Mouse (Mus musculus): ENCODE data around the gene Arhgef17.

The Arhgef17 gene

DNA sequence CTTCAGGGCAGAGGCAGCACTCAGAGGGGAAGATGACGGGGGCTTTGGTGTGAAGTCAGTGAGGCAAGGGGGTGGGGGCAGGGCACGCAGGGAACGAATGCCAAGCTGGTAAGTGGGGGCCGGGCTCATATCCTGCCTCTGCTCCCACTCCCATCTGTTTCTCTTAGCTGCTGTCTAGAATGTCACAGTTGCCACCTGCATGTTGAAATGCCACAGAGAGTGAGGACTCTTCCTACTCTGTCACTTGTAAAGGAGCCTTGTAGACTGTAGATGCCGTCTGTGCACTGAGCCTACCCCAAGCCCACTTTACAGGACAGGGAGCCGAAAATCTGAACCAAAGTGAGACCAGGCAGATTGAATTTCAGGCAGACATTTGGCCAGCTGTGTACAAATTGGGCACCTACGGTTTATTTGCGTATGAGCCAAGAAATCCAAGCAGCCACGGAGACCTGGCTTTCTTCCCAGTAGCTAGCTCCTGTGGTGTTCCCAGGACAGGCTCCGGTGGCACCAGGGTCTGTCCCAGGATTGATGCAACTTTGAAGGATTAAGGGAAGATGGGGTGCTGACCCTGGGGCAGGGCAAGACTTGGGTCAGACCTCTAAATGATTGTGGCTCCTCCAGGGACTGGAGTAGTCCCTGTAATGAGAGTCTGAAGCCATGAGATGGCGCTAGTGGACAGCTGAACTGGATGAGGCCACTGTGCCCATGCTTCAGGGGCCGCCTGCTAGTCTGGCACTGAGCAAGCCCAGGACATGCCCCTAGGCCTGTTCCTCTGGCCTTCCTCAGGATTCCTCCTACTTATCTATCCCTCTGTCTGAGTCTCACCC, 11.1 kb upstream of the Arhgef17 start:
- peak; percentile 86 for DNase-seq (ENCODE audit: low read depth, low spot score)

GRCm38 (mm10) chr7:100941169-100941568, 9.3 kb upstream of the Arhgef17 start:
- no peak for DNase-seq (ENCODE audit: low read depth, low spot score)

DNA sequence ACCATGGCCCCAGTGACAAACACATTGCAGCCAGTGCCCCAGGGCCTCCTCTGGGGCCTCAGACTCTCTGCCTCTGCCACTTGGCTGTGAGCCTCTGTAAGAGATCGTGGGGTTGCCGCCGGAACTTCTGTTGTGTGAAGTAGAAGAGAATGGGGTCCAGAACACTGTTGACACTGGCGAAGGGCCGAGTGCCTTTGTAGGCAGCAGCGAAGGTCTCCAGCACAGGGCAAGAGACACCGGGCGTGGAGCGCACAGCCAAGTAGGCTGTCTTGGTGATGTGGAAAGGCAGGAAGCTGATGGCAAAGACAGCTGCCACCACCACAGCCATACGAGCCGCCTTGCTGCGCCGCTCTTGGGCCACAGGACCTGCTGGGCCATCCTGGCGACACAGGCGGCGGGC, 6.2 kb upstream of the Arhgef17 start:
- DNase-seq (ENCODE audit: low read depth, low spot score) = no peak

GRCm38 (mm10) chr7:100937481-100937880, 5.6 kb upstream of the Arhgef17 start:
- no peak for DNase-seq (ENCODE audit: low read depth, low spot score)

DNA sequence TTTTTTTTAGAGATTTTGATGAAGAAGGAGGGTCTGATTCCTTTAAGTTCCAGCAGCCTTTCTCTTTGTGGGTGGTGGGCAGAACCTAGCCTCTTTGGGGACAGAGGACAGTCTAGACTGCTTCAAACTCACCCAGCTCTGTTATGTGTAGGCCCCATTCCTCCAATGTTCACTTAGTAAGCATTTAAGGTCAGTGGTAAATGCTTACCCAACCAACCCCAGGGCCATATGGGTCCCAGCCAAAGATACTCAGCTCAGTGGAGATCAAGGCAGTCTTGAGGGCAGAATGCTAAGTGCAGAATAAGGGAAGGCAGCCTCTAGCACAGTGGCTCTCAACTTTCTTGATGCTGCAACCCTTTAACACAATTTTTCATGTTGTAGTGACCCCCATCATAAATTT, 1.6 kb upstream of the Arhgef17 start:
- DNase-seq (ENCODE audit: low read depth, low spot score) = no peak

DNA sequence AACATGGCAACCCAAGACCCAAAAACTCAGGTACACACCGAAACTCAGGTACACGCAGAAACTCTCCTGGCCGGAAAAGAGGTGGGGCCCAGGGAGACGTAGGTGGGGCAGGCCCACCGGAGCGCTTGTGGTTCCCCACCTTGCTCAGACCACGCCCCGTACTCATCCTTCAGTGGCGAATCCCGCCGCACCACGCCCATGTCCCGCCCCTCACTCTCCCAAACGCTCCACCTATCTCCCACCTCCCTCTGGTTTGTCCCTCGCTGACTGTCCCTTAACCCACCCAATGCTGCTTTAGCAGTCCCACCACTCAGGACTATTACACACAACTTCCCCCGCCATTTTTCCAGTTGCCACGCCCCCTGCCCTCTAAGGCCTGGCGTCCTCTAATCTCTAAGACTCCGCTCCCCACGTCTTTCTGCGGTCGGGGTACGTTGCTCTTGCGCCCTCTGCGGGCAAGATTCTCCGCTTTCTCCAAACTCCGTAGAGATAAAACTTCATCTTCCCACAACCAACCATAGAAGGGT, 637 bp upstream of the Arhgef17 start:
- no peak for DNase-seq (ENCODE audit: low read depth, low spot score)

DNA sequence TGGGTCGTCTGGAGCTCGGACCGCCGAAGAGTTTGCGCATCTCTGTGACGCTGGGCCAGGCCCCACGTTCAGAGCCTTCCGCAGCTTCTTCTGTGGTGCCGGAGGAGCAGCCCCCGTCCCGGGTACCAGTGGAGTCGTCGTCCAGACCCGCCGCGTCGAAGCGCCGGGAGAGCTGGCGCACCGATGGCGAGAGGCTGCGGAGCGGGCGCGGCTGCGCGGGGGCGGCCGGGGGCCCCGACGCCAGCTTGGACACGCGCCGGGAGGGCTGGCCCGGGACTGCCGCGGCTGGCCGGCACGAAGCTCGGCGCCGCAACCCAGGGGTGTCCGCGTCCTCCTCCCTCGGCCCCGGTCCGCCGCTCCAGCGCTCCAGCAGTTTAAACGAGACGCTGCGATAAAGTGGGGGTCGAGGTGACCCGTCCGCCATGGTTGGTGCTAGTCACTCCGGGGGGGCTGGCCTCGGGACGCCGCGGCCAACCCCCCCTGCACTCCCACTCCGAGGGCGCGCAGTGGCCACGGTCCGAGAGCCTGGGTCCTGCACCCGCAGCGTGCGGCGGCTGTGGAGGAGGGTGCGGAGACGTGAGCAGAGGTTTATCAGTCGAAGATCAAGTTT, 486 bp downstream of the Arhgef17 start:
- no peak for DNase-seq (ENCODE audit: low read depth, low spot score)

DNA sequence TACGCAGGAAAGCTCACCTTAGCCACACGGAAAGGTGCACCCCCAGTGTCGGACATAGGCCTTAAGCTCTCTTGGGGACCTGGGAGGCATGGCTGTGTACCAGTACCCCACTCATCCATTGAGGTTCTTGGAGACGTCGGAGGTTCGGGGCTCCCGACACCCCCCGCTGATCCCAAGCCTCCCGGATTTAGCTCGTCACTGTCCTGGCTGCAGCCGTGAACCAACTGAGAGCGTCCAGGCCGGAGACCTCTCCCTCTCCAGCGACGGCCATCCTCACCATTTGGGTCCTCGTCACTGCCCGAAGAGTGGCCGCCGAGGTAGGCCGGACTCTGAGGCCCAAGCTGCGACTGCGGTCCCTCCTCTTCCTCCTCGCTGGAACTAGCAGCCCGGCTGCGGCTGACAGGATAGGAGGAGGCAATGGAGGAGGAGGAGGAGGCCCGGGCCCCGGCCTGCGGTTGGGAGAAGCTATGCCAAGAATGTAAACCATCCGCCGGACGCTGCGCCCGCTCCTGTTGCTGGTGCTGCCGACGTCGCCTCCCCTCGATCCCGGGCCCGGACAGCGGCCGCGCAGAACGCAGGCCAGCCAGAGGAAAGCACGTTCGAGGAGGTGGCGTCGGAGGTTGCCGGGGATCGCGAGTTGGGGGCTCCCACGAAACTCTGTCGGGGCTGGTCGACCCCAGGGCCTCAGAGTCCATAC, 1.1 kb downstream of the Arhgef17 start:
- no peak for DNase-seq (ENCODE audit: low read depth, low spot score)

GRCm38 (mm10) chr7:100929639-100930303, 2.1 kb downstream of the Arhgef17 start:
- no peak for DNase-seq (ENCODE audit: low read depth, low spot score)

DNA sequence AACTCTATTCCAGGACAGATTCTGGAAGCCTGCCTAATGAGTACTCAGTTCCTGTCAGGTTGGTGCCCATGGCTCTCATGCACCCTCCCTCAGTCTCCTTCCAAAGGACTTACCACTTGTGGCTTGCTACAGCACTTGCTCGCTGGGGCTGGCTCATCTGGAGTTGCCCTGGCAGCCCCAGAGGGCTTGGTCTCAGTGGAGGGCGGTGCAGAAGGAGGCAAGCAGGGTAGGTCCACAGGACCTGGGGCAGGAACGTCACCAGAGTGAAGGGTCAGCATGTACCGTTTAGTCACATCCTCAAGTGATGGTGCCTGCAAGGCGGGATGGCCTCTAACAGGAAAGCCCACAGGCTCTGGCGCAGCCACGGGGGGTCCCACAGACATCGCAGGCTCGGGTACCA, 3.5 kb downstream of the Arhgef17 start:
- no peak for DNase-seq (ENCODE audit: low read depth, low spot score)

DNA sequence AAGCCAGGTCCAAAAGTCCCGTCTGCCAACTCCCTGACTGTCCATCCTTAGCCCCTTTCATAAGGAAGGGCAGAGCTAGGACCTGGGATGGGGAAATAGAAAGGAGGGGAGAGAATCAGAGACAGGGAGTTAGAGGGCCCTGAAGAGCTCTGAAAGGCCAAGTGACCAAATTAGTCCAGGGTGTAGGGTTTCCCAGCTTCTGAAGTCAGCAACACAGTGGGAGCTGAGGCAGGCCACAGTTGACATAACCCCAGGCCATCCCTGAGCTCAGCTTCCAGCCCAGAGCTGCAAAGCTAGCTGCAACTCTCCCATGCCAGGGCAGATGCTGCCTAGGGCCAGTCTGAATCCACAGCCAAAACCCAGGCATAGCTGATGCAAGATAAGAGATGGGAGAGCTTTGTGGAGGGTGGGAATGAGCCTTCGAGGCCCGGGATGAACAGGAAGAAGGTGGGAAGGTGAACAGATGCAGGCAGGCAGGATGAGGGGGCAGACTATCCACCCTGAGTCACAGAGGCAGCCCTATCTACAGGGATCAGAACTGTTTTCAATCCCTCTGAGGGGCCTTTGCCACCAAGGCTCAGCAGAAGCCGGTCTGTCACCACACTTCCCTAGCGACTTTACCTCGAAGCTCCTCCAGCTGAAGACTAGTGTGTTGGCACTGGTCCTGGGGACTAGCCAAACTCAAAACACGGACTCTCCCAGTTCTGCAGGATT, 4.5 kb downstream of the Arhgef17 start:
- DNase-seq (ENCODE audit: low read depth, low spot score) = no peak

DNA sequence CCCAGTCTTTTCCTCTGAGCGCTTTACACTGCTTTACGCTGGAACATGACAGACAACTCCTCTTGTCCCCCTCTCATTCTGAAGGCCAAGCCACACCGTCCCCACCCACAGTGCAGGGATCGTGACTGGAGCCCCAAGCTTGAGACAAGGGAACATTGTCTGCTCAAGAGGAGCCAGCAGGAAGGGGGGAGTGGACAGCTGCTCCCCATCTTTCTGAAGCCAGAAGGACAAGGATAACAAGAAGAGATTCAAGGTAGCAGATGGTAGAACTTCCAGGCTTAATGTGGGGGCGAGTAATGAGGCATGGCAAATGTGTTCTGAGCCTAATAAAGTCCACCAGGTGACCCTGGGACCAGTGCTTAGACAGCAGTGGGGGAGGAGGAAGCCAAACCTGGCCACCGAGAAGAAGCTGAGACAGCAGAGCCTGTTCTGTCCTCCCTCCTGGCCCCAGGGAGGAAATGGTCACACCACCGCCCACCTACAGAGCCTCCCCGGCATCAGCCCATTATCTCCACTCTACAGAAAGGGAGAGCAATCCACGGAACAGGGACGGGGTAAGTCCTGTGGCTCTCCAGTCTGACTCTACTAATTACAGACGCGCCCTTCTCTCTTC, 5.5 kb downstream of the Arhgef17 start:
- DNase-seq (ENCODE audit: low read depth, low spot score) = no peak

GRCm38 (mm10) chr7:100924674-100925445, 7.0 kb downstream of the Arhgef17 start:
- DNase-seq (ENCODE audit: low read depth, low spot score) = no peak

DNA sequence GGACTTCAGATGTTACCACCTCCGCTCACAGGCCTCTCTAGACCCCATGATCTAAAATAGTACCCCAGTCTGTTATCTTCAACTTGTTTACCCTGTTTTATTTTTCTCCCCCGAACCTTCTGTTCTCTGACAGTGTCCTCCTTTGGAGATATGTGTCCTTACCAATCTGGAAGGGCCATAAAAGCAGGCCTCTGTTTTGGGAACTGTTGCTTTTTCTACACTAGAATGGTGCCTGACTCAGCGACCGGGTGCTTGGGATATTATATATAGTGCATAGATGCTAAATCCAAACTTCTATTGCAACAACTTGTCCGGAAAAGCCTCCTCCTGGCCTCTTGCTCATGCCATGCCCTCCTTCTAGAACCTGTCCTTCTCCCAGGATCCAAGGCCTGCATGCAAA, 7.7 kb downstream of the Arhgef17 start:
- no peak for DNase-seq (ENCODE audit: low read depth, low spot score)

GRCm38 (mm10) chr7:100922907-100923306, 9.0 kb downstream of the Arhgef17 start:
- DNase-seq (ENCODE audit: low read depth, low spot score) = no peak

DNA sequence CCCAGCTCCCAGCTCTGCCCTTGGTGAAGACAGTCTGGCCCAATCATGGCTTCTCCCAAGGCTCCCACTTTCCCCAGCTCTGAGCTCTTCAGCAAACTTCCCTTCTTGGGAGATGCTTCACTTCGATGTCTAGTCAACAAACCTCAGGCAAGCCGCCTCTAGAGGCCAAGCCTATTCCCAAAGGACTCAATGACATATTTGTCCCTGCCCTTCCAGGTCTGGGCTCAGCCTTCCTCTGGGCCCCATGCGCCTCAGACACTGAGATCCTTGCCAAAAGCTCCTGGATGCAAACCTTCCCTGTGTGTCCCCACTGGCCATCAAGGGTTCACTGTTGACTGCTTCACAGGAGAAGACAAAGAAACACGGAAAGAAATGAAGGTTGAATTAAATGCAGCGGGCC, 10.6 kb downstream of the Arhgef17 start:
- no peak for DNase-seq (ENCODE audit: low read depth, low spot score)

- no peak for DNase-seq (ENCODE audit: low read depth, low spot score)
Observed at GRCm38 (mm10) chr7:100919809-100920107, 12.1 kb downstream of the Arhgef17 start.

DNA sequence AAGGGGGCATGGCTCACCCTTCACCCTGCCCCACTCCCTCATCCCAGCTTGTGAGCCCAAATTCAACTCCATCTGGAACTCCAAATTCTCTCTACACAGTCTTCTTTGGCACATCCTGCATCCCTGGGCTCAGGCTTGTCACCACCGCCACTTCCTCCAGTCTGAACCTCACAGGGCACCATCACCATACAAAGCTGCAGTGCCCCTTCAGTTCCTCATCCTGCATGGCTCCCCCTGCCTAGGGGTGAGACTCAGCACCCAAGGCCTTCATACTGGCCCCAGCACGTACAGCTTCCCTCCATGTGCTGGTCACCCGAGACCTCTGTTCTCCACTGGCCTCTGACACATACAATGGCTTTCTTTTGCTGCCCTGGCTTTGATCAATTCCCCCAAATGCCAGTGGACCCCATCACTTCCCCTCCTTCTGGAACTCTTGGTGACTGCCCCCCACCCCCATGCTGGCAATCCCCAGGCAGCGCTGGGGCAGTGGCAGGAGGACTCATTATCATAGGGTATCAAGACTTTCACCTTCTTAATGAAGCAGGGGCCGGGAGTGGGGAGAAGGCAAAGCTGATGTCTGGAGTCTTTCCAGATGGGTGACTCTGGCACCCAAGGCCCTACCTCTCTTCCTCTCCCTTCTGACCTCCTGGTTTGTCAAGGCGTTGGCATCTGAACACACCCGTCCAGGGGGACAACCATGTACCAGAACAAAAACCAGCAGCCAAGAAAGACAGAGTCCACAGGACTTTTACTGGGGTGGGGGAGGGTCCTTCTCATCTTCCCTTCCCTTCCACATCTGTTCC, 12.7 kb downstream of the Arhgef17 start:
- DNase-seq (ENCODE audit: low read depth, low spot score) = no peak

GRCm38 (mm10) chr7:100918176-100918575, 13.7 kb downstream of the Arhgef17 start:
- DNase-seq (ENCODE audit: low read depth, low spot score) = no peak

Data from A20 (cell line).